Mouse (Mus musculus) ES-Bruce4 (cell line): ENCODE results near the gene Ankrd63. TPM values are rescaled to one million over a fixed set of nuclear protein-coding genes. Genes with fewer than 3 reads are reported as not detected.

Experiments
- H3K27ac ChIP-seq: 2 replicates; pipeline ENCODE4 v1.5.1; 2012; ENCODE audit warnings: low read length, inconsistent platforms; ENCODE audit not compliant: insufficient read depth
- H3K27me3 ChIP-seq: 2 replicates; pipeline ENCODE4 v1.6.1; 2012; ENCODE audit warnings: mild to moderate bottlenecking, low read length, inconsistent platforms; ENCODE audit not compliant: control insufficient read depth, poor library complexity, insufficient read depth, severe bottlenecking
- H3K36me3 ChIP-seq: 2 replicates; pipeline ENCODE4 v1.6.1; 2012; ENCODE audit warnings: inconsistent platforms, mild to moderate bottlenecking, low read length, moderate library complexity; ENCODE audit not compliant: control insufficient read depth, poor library complexity, insufficient read depth, severe bottlenecking
- H3K4me1 ChIP-seq: one replicate; pipeline ENCODE4 v1.8.1; 2011; ENCODE audit warnings: low read length; ENCODE audit not compliant: control insufficient read depth, insufficient read depth
- H3K4me3 ChIP-seq: 2 replicates; pipeline ENCODE4 v1.5.1; 2011; ENCODE audit warnings: low read depth, mild to moderate bottlenecking, low read length
- H3K9ac ChIP-seq: 2 replicates; pipeline ENCODE4 v1.6.1; 2012; ENCODE audit warnings: low read depth, mild to moderate bottlenecking, inconsistent platforms; ENCODE audit not compliant: poor library complexity, severe bottlenecking
- H3K9me3 ChIP-seq: replicated peaks from 2 replicates; pipeline ENCODE4 v1.6.1; 2012; ENCODE audit warnings: mild to moderate bottlenecking, low read length, inconsistent platforms; ENCODE audit not compliant: control insufficient read depth, poor library complexity, insufficient read depth, severe bottlenecking
- CTCF ChIP-seq: IDR thresholded peaks from one replicate; pipeline ENCODE4 v1.8.1; 2011; ENCODE audit warnings: low read depth, low read length
- EP300 ChIP-seq: IDR thresholded peaks from 2 replicates; pipeline ENCODE4 v1.6.1; 2011; ENCODE audit warnings: low read depth, low read length; ENCODE audit not compliant: insufficient read depth
- POLR2A ChIP-seq: IDR thresholded peaks from one replicate; pipeline ENCODE4 v1.8.1; 2011; ENCODE audit warnings: low read length; ENCODE audit not compliant: insufficient read depth
- polyA plus RNA-seq: library from polyadenylated mRNA; stranded (reverse); fragments of >200 nt; gene quantifications from 2 replicates; pipeline ENCODE4 v1.2.4, GENCODE M21; 2011; ENCODE audit warnings: low read depth; ENCODE audit not compliant: missing spikeins, insufficient read depth, insufficient read length

Ankrd63 gene
- polyA plus RNA-seq, 1 experiment = not detected

- TF ChIP-seq EP300 (no peak), CTCF (no peak), POLR2A (no peak)
- no peaks in the 10 kb centered on the region for H3K27me3 ChIP-seq
- H3K4me3 ChIP-seq = no peak overlapping the region
Measured at GRCm38 (mm10) chr2:118689875-118690274, 13.9 kb downstream of the Ankrd63 start.

DNA sequence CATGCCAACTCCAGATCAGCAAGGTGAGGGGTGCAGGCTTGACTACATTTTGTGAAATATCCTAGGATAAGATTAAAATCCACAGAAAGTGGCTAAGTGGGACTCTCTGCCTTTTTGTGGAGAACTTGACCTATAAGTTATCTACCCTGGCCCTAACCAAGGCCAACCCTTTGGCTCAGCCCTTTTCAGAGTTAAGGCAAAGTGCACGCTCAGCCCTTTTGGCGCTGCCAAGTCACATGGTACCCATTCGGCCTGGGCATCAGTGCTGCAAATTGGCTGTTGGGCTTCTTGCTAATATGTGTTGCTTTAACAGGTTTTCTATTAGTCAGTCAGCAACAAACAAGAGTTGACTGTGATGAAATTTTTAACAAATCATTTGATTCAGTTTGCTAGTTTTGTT is 16.0 kb downstream of the Ankrd63 start:
- TF ChIP-seq EP300 (no peak), POLR2A (no peak), CTCF (no peak)
- Histone ChIP-seq H3K9me3 (no peaks in the 10 kb centered on the region), H3K9ac (no peak overlapping the region)

More at GRCm38 (mm10) chr2:118689875-118690274, 13.9 kb downstream of the Ankrd63 start:
- H3K9ac ChIP-seq = no peak overlapping the region
- H3K9me3 ChIP-seq = no peaks in the 10 kb centered on the region
- no peaks in the 10 kb centered on the region for H3K4me1 ChIP-seq
- no peak overlapping the region for H3K27ac ChIP-seq
- H3K36me3 ChIP-seq = no peaks in the 10 kb centered on the region

DNA sequence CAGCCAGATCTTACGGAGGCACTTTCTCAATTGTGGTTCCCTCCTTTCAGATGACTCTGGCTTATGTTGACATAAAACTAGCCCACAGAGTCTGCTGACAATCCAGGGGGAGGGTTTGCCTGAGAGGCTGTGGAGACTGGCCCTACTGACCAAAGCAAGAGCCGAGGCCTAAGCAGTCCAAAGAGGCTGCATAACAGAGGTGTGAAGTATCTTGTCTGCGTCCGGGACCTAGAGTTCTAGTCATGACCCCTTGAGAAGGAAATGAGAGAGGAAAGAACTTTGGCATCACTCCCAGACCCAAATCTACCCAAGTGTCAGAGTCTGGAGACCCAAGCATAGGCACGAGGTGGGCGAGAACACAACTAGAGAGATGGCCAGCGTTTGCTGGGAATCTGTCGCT is 17.1 kb downstream of the Ankrd63 start:
- Histone ChIP-seq H3K4me3 (no peak overlapping the region), H3K27ac (no peak overlapping the region), H3K36me3 (no peaks in the 10 kb centered on the region), H3K9ac (no peak overlapping the region), H3K27me3 (no peaks in the 10 kb centered on the region), H3K4me1 (no peaks in the 10 kb centered on the region), H3K9me3 (no peaks in the 10 kb centered on the region)
- TF ChIP-seq POLR2A (no peak), EP300 (no peak), CTCF (no peak)

More for the DNA sequence above, 16.0 kb downstream of the Ankrd63 start:
- Histone ChIP-seq H3K4me3 (no peak overlapping the region), H3K27ac (no peak overlapping the region), H3K36me3 (no peaks in the 10 kb centered on the region), H3K4me1 (no peaks in the 10 kb centered on the region), H3K27me3 (no peaks in the 10 kb centered on the region)

DNA sequence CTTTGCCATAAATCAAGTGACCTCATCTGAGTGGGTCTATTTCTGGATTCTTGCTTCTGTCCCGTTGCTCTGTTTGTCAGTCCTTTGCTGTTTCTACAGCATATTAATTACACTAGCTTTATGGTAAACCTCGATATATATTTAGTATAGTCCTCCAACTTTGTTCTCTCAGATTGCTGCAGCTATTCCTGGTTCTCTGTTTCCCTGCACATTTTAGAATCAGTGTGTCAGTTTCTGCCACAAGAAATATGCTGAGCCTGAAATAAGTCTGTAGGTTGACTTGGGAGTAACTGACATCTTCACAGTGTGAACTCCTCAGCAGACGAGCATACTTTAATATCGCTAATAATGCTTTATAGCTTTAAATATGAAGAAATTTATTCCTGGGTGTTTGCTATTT is 18.7 kb downstream of the Ankrd63 start:
- Histone ChIP-seq H3K27ac (no peak overlapping the region), H3K4me3 (no peak overlapping the region), H3K9ac (no peak overlapping the region), H3K36me3 (no peaks in the 10 kb centered on the region), H3K9me3 (no peaks in the 10 kb centered on the region), H3K4me1 (no peaks in the 10 kb centered on the region), H3K27me3 (no peaks in the 10 kb centered on the region)
- no peak for TF ChIP-seq EP300
- TF ChIP-seq CTCF = no peak
- TF ChIP-seq POLR2A = no peak

DNA sequence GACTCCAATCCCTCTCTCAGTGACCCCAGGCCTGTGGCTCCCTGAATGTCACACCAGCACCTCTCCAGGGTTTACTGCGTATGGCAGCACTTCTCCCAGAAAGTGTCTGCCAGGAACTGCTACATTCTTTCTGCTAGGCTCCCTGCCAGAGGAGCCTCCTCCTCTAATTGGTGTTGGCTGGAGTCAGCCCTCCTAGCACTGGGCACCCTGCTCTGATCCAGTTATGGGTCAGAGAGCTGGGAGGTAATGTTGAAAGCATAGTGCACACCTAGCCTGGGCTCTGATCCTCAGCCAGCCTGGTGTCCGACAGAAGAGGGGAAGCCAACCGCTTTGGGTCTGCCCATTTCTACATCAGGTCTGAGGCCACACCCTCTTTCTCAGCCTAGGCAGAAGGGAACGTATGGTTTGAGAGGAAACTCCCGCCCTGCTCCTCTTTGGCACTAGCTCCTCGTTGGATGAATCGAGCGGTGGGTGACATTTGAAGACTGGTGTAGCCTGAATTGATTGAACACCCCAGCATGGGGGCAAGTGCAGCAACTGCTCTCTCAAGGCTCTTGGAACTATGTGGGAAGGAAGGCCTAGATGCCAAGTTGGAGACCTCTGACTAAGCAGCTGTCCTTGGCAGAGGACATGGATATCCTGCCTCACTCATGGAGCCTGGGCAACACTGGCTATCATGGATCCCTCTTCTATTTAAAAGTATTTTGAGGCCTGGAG is 21.1 kb downstream of the Ankrd63 start:
- H3K27me3 ChIP-seq = peaks cover 3% of the 10 kb centered on the region

DNA sequence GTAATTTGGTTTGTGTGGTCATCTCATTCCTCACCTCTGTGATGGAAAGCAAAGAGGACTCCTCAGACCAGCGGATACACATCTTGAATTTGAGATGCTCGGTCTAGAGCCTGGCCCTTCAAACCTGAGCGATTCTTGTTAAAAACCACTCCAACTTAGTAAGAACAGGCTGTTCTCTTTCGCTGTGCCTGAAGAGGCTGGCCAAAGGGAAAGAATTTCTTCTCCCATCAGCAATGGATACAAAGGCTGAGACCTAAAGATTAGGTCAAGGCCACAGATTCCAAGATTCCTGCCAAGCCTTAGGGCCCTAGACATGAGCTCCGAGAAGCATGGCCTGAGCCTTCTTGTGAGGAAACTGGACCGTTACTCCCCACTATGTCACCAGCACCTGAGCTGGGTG is 22.8 kb downstream of the Ankrd63 start:
- Histone ChIP-seq H3K4me1 (no peaks in the 10 kb centered on the region), H3K27me3 (peaks cover 14% of the 10 kb centered on the region), H3K27ac (no peak overlapping the region), H3K4me3 (no peak overlapping the region), H3K36me3 (no peaks in the 10 kb centered on the region), H3K9me3 (no peaks in the 10 kb centered on the region), H3K9ac (no peak overlapping the region)
- no peak for TF ChIP-seq POLR2A
- TF ChIP-seq CTCF = no peak
- TF ChIP-seq EP300 = no peak

More for the DNA sequence above, 21.1 kb downstream of the Ankrd63 start:
- TF ChIP-seq POLR2A (no peak), EP300 (no peak), CTCF (no peak)
- H3K9ac ChIP-seq = no peak overlapping the region
- no peak overlapping the region for H3K27ac ChIP-seq
- no peaks in the 10 kb centered on the region for H3K36me3 ChIP-seq
- no peak overlapping the region for H3K4me3 ChIP-seq
- H3K4me1 ChIP-seq = no peaks in the 10 kb centered on the region
- no peaks in the 10 kb centered on the region for H3K9me3 ChIP-seq
